Mouse (Mus musculus) limb, embryonic 12.5 days (tissue): Measurements from ENCODE around the gene Mettl7b. TPM values are rescaled to one million over a fixed set of nuclear protein-coding genes. Genes with fewer than 3 reads are reported as not detected.

Experiments
- ATAC-seq: fragments of 200-750 bp; cut with Nextera tagmentation; 2 replicates; pipeline ENCODE4 v1.8.0; 2017; ENCODE audit warnings: low read depth, moderate TSS enrichment; ENCODE audit not compliant: insufficient number of reproducible peaks, insufficient read depth, low FRiP score, low TSS enrichment
- H3K27ac ChIP-seq: fragments of 300-500 bp; sonication (generic); 2 replicates; pipeline ENCODE4 v1.5.1; 2016; ENCODE audit warnings: mild to moderate bottlenecking, moderate library complexity
- H3K27me3 ChIP-seq: fragments of 300-500 bp; sonication (generic); 2 replicates; pipeline ENCODE4 v1.6.1; 2016; ENCODE audit warnings: mild to moderate bottlenecking, moderate library complexity
- H3K36me3 ChIP-seq: fragments of 300-500 bp; sonication (generic); 2 replicates; pipeline ENCODE4 v1.6.1; 2016; ENCODE audit warnings: mild to moderate bottlenecking, moderate library complexity
- H3K4me1 ChIP-seq: fragments of 300-500 bp; sonication (generic); replicated peaks from 2 replicates; pipeline ENCODE4 v1.6.1; 2016
- H3K4me2 ChIP-seq: fragments of 300-500 bp; sonication (generic); 2 replicates; pipeline ENCODE4 v1.6.1; 2016; ENCODE audit warnings: mild to moderate bottlenecking, moderate library complexity
- H3K4me3 ChIP-seq: fragments of 300-500 bp; sonication (generic); replicated peaks from 2 replicates; pipeline ENCODE4 v1.5.1; 2016; ENCODE audit warnings: mild to moderate bottlenecking
- H3K9ac ChIP-seq: fragments of 300-500 bp; sonication (generic); replicated peaks from 2 replicates; pipeline ENCODE4 v1.6.1; 2016; ENCODE audit warnings: mild to moderate bottlenecking, moderate library complexity
- H3K9me3 ChIP-seq: fragments of 300-500 bp; sonication (generic); 2 replicates; pipeline ENCODE4 v1.6.1; 2016; ENCODE audit warnings: mild to moderate bottlenecking, moderate library complexity
- WGBS: fragments of 180-500 bp; shearing (Covaris S2); methylation state at CpG from one replicate; pipeline ENCODE4 v1.1.7; 2016; 5-methylcytosine and 5-hydroxymethylcytosine counted together
- polyA plus RNA-seq: library from polyadenylated mRNA; unstranded; fragments of >200 nt; fragmentation: Nextera tagmentation; extraction: Ambion mirVana; gene quantifications from 2 replicates; pipeline ENCODE4 v1.2.1, GENCODE M21; 2016

Mettl7b gene
- polyA plus RNA-seq, 1 experiment from 2014 or later: not detected

DNA sequence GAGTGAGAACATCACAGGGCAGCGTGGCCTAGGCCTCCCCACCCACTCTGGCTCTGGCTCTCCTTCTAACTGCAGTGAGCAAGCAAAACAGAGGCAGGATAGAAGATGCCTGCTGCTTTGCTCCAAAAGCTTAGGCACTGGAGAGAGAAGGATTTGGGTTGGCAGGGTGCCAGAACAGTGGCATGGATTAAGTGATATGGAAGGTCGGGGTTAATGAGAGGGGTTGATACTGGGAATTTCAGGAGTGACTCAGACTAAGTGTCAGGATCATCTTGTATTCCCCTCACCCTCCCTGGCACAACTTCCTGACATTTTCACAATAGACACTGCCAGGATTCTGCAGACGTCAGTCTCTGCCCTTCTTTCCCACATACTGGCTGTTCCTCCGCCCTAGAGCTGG is 32.4 kb downstream of the Mettl7b start:
- H3K27me3 ChIP-seq: peaks cover 59% of the 10 kb centered on the region
- H3K4me3 ChIP-seq: no peak overlapping the region
- H3K4me2 ChIP-seq: no peak overlapping the region
- WGBS: 43% methylated on average over 4 of the region's 4 CpGs
- no peaks in the 10 kb centered on the region for H3K36me3 ChIP-seq
- H3K4me1 ChIP-seq: peaks cover 6% of the 10 kb centered on the region
- ATAC-seq: no peak
- H3K9me3 ChIP-seq: no peaks in the 10 kb centered on the region
- H3K27ac ChIP-seq: no peak overlapping the region
- no peak overlapping the region for H3K9ac ChIP-seq

DNA sequence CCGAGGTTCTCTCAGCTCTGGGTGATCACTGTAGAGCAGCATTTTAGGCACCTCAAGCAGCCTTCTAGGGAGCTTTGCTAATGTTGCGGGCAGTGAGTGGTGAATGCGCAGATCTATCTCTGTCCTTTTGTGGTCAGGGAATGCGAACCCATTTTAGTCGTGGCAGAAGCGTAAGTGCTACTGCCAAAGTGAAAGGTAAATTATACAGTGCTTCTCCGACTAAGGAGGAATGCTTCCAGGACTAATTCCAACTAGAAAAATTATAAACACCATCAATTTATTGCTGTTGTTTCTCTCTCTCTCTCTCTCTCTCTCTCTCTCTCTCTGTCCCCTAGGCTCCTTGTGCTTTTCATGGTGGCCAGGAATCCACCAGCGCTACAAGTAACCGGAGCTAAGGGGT is 36.9 kb downstream of the Mettl7b start, which contains the start of gene Bloc1s1:
Gene Bloc1s1, minus strand, starts transcription at position 101 of the 400 bp plus-strand sequence.
- Histone ChIP-seq H3K4me2 (peak within 1 kb of the TSS; percentile 73), H3K4me1 (peaks cover 35% of the 10 kb centered on the region), H3K4me3 (peak within 1 kb of the TSS; percentile 76), H3K9ac (peak within 1 kb of the TSS; percentile 74), H3K36me3 (0 out of 2 replicates have a peak, but pooled peaks cover 5% of the 10 kb centered on the region), H3K9me3 (no peaks in the 10 kb centered on the region), H3K27ac (peak within 1 kb of the TSS; percentile 86), H3K27me3 (peaks cover 18% of the 10 kb centered on the region)
- WGBS: 70% methylated on average over 9 of the region's 9 CpGs
- no peak for ATAC-seq

- Histone ChIP-seq H3K9ac (peak overlapping the region; percentile 74), H3K4me3 (peak overlapping the region; percentile 76), H3K27ac (peak overlapping the region; percentile 86), H3K4me1 (peaks cover 36% of the 10 kb centered on the region), H3K27me3 (peaks cover 10% of the 10 kb centered on the region), H3K36me3 (peaks cover 10% of the 10 kb centered on the region; the same call in 1 of the 2 replicates), H3K4me2 (peak overlapping the region; percentile 73), H3K9me3 (no peaks in the 10 kb centered on the region)
- 1% methylated on average over 42 of the region's 42 CpGs for WGBS
- ATAC-seq: peak; percentile 86
Measured at GRCm38 (mm10) chr10:128923013-128923691, 37.6 kb downstream of the Mettl7b start.

DNA sequence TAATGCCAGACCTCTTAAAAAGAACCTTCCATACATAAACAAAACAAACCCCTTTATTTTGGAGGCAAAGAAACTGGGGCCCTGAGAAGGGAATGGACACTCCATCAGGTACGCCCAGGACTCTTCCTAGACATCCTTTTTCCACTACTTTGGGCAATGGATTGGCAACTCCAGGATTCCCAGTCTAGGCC is 38.1 kb downstream of the Mettl7b start, which contains the start of gene Rdh5:
Gene Rdh5, minus strand, starts transcription at position 67 of the 191 bp plus-strand sequence.
- Histone ChIP-seq H3K36me3 (peaks cover 14% of the 10 kb centered on the region), H3K9me3 (no peaks in the 10 kb centered on the region), H3K27ac (peak within 1 kb of the TSS; percentile 86), H3K27me3 (peaks cover 6% of the 10 kb centered on the region; the same call in 1 of the 2 replicates), H3K4me2 (peak within 1 kb of the TSS; percentile 73), H3K4me1 (peaks cover 36% of the 10 kb centered on the region), H3K9ac (peak within 1 kb of the TSS; percentile 74), H3K4me3 (peak within 1 kb of the TSS; percentile 76)
- ATAC-seq: no peak
- 9% methylated on average over 1 of the region's 1 CpGs for WGBS

GRCm38 (mm10) chr10:128921883-128922821 is 38.6 kb downstream of the Mettl7b start:
- peak overlapping the region; percentile 74 for H3K9ac ChIP-seq
- H3K27me3 ChIP-seq: 0 out of 2 replicates have a peak, but pooled peaks cover 3% of the 10 kb centered on the region
- peak overlapping the region; percentile 86; the same call in 1 of the 2 replicates for H3K27ac ChIP-seq
- WGBS: 75% methylated on average over 16 of the region's 16 CpGs
- no peaks in the 10 kb centered on the region for H3K9me3 ChIP-seq
- peaks cover 36% of the 10 kb centered on the region for H3K4me1 ChIP-seq
- H3K36me3 ChIP-seq: peaks cover 20% of the 10 kb centered on the region
- no peak for ATAC-seq
- H3K4me3 ChIP-seq: peak overlapping the region; percentile 76
- peak overlapping the region; percentile 73 for H3K4me2 ChIP-seq

DNA sequence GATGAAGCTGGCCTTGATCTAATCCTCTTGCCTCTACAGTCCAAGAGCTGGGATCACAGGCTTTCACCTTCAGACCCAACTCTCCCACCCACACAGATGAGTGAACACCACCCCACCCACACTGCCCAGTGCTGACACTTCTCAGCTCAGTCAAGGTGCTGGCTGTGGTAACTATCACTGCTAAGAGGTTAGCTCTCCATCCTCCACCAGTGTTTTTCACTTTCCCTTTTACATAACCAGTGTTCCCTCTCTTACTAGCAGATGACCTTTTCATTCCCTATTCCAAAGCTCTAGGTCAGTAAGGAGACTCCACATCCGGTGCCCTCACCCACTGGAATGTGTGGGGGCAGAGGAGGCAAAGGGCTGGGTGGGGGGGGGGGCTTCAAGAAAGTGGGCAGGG is 39.5 kb downstream of the Mettl7b start:
- H3K4me3 ChIP-seq: no peak overlapping the region
- peak overlapping the region; percentile 41; the same call in 1 of the 2 replicates for H3K27ac ChIP-seq
- ATAC-seq: no peak
- H3K4me2 ChIP-seq: no peak overlapping the region; the same call in 1 of the 2 replicates
- 36% methylated on average over 1 of the region's 1 CpGs for WGBS
- no peaks in the 10 kb centered on the region for H3K9me3 ChIP-seq
- H3K4me1 ChIP-seq: peaks cover 36% of the 10 kb centered on the region
- no peak overlapping the region for H3K9ac ChIP-seq
- H3K27me3 ChIP-seq: 0 out of 2 replicates have a peak, but pooled peaks cover 3% of the 10 kb centered on the region
- peaks cover 29% of the 10 kb centered on the region for H3K36me3 ChIP-seq

DNA sequence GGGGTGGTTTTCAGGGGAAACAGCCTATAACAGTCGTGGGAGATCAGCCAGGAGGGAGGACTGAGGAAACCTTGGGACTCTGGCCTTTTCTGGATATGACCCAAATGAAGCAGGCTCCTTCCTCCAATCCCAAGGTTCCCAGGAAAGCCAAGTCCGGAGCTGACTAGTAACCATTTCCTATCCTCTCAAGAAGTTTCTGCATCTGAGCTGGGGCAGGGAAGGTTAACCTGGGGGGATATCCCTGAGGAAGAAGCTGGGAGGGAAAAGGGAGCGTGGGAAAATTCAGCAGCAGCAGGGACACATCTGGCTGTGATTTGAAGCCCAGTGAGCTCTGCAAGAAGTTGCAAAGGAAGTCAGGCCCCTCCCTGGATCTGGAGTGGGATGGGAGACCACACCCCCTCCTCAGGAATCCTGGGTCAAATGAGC is 40.0 kb downstream of the Mettl7b start:
- Histone ChIP-seq H3K9ac (no peak overlapping the region), H3K27ac (peak overlapping the region; percentile 41; the same call in 1 of the 2 replicates), H3K4me2 (no peak overlapping the region; the same call in 1 of the 2 replicates), H3K36me3 (peaks cover 33% of the 10 kb centered on the region), H3K9me3 (no peaks in the 10 kb centered on the region), H3K4me1 (peaks cover 36% of the 10 kb centered on the region), H3K4me3 (no peak overlapping the region), H3K27me3 (0 out of 2 replicates have a peak, but pooled peaks cover 3% of the 10 kb centered on the region)
- WGBS: 47% methylated on average over 3 of the region's 3 CpGs
- no peak for ATAC-seq

DNA sequence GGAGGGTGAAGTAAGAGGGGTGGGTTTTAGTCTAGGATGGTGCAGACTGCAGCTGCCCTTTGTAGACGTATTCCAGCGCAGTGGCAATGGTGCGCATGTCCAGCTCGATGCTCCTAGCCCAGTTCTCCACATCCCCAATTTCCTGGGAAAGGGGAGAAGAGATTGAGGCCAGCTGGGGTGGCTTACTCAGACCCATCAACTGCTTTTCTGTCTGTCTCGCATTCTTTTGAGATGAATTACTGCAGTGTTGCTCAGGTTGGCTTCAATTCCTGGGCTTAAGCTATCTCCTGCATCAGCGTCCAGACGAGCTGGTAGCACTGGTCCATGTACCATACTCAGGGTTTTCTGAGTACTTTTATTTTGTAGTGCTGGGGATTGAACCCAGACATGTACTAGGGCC is 40.8 kb downstream of the Mettl7b start:
- Histone ChIP-seq H3K27ac (no peak overlapping the region), H3K9ac (no peak overlapping the region), H3K4me3 (no peak overlapping the region), H3K9me3 (no peaks in the 10 kb centered on the region), H3K27me3 (0 out of 2 replicates have a peak, but pooled peaks cover 3% of the 10 kb centered on the region), H3K4me2 (no peak overlapping the region), H3K36me3 (peaks cover 41% of the 10 kb centered on the region), H3K4me1 (peaks cover 36% of the 10 kb centered on the region)
- ATAC-seq: no peak
- WGBS: 83% methylated on average over 7 of the region's 7 CpGs

DNA sequence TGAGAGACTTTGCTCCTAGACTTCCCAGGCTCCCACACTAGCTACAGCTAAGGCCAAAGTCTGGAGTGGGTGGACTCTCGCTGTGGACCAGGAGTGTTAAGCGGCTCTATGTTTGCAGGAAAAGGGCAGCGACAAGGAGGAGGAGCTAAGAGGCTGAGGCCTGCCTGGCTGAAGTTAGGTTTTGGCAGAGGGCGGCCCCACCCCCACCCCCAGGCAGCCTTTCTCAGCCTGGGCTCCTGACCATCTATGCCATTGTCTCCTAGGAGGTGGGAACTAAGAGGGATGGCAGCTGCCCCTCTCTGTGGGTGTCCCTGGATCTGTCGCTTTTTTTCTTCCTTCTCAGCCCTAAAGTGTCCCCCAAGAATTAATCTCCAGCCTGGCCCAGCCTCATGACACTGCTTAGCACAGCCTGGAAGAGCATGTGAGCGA is 41.6 kb downstream of the Mettl7b start:
- Histone ChIP-seq H3K36me3 (peaks cover 48% of the 10 kb centered on the region), H3K4me2 (no peak overlapping the region), H3K4me1 (peaks cover 36% of the 10 kb centered on the region), H3K9ac (peak overlapping the region; percentile 4; the same call in 1 of the 2 replicates), H3K4me3 (no peak overlapping the region), H3K27ac (peak overlapping the region; percentile 50; the same call in 1 of the 2 replicates), H3K27me3 (0 out of 2 replicates have a peak, but pooled peaks cover 2% of the 10 kb centered on the region), H3K9me3 (no peaks in the 10 kb centered on the region)
- WGBS: 29% methylated on average over 6 of the region's 6 CpGs
- ATAC-seq: no peak

DNA sequence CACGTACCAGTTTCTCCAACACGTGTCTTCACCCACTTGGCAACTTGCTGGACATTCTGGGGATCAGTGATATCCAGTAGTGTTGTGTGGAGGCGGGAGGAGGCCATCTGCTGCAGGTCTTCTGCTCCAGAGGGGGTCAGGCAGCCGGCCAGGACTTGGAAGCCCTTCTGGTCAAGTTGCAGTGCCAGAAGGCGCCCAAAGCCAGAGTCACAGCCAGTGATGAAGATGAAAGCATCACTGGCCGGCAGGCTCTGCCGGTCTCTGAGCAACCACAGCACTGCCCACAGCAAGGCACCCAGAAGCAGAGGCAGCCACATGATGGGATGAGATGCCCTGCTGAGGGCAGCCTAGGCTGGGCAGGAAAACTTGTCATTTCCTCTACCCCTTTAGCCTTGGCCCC is 42.5 kb downstream of the Mettl7b start:
- peaks cover 58% of the 10 kb centered on the region for H3K36me3 ChIP-seq
- no peak for ATAC-seq
- 74% methylated on average over 7 of the region's 7 CpGs for WGBS
- H3K27me3 ChIP-seq: no peaks in the 10 kb centered on the region
- peaks cover 34% of the 10 kb centered on the region for H3K4me1 ChIP-seq
- no peak overlapping the region for H3K27ac ChIP-seq
- no peak overlapping the region for H3K4me3 ChIP-seq
- H3K9me3 ChIP-seq: no peaks in the 10 kb centered on the region
- no peak overlapping the region for H3K4me2 ChIP-seq
- H3K9ac ChIP-seq: no peak overlapping the region

DNA sequence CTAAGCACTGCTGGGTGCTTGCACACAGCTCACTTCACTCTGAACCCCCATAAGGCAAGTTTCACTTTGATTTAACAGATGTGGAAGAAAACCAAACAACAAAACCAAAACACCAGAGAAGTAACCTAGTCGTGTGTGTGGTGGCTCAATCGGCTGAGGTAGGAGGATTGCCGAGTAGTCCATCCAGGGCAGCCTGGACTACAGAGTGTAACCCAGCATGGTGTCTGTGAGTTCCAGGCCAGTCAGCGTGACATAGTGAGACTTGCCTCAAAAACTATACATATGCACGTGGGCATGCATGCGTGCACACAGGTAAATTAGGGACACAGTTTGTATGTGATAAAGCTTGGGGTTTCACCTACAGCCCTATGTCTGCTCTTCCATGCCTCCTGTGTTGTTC is 43.4 kb downstream of the Mettl7b start:
- H3K27ac ChIP-seq: no peak overlapping the region
- ATAC-seq: no peak
- peaks cover 60% of the 10 kb centered on the region for H3K36me3 ChIP-seq
- no peaks in the 10 kb centered on the region for H3K27me3 ChIP-seq
- peaks cover 36% of the 10 kb centered on the region for H3K4me1 ChIP-seq
- H3K4me3 ChIP-seq: no peak overlapping the region
- no peak overlapping the region for H3K9ac ChIP-seq
- no peak overlapping the region for H3K4me2 ChIP-seq
- 89% methylated on average over 6 of the region's 6 CpGs for WGBS
- H3K9me3 ChIP-seq: no peaks in the 10 kb centered on the region
